Mouse (Mus musculus) heart, embryonic 15.5 days (tissue): Measurements from ENCODE around the gene Sfrp5. TPM values are rescaled to one million over a fixed set of nuclear protein-coding genes. Genes with fewer than 3 reads are reported as not detected.

ENCODE experiments used
- ATAC-seq: fragments of 200-750 bp; cut with Nextera tagmentation; replicated peaks from 2 replicates; pipeline ENCODE4 v1.8.0; 2017; ENCODE audit warnings: low read depth, moderate TSS enrichment; ENCODE audit not compliant: insufficient number of reproducible peaks, insufficient read depth, low FRiP score
- H3K27ac ChIP-seq: fragments of 300-500 bp; sonication (generic); 2 replicates; pipeline ENCODE4 v1.5.1; 2015; ENCODE audit warnings: mild to moderate bottlenecking, inconsistent platforms
- H3K27me3 ChIP-seq: fragments of 300-500 bp; sonication (generic); 2 replicates; pipeline ENCODE4 v1.6.1; 2015; ENCODE audit warnings: inconsistent platforms
- H3K36me3 ChIP-seq: fragments of 300-500 bp; sonication (generic); 2 replicates; pipeline ENCODE4 v1.6.1; 2015; ENCODE audit warnings: mild to moderate bottlenecking, inconsistent platforms
- H3K4me1 ChIP-seq: fragments of 300-500 bp; sonication (generic); replicated peaks from 2 replicates; pipeline ENCODE4 v1.6.1; 2015; ENCODE audit warnings: inconsistent platforms
- H3K4me2 ChIP-seq: fragments of 300-500 bp; sonication (generic); 2 replicates; pipeline ENCODE4 v1.6.1; 2015; ENCODE audit warnings: inconsistent platforms, mild to moderate bottlenecking, moderate library complexity
- H3K4me3 ChIP-seq: fragments of 300-500 bp; sonication (generic); 2 replicates; pipeline ENCODE4 v1.5.1; 2015; ENCODE audit warnings: mild to moderate bottlenecking, inconsistent platforms
- H3K9ac ChIP-seq: fragments of 300-500 bp; sonication (generic); 2 replicates; pipeline ENCODE4 v1.6.1; 2015; ENCODE audit warnings: mild to moderate bottlenecking, inconsistent platforms
- H3K9me3 ChIP-seq: fragments of 300-500 bp; sonication (generic); replicated peaks from 2 replicates; pipeline ENCODE4 v1.6.1; 2016; ENCODE audit warnings: inconsistent platforms
- WGBS: fragments of 180-500 bp; shearing (Covaris S2); methylation state at CpG from one replicate; pipeline ENCODE4 v1.1.7; 2015; ENCODE audit warnings: mixed read lengths; 5-methylcytosine and 5-hydroxymethylcytosine counted together
- polyA plus RNA-seq: library from polyadenylated mRNA; unstranded; fragments of >200 nt; fragmentation: Nextera tagmentation; extraction: Ambion mirVana; gene quantifications from 2 replicates; pipeline ENCODE4 v1.2.1, GENCODE M21; 2015

Sfrp5 gene
- polyA plus RNA-seq, 1 experiment from 2014 or later: 4.1 TPM

- Histone ChIP-seq H3K27ac (no peak overlapping the region), H3K4me2 (no peak overlapping the region), H3K9me3 (no peaks in the 10 kb centered on the region), H3K4me1 (no peaks in the 10 kb centered on the region), H3K27me3 (no peaks in the 10 kb centered on the region), H3K9ac (no peak overlapping the region), H3K36me3 (no peaks in the 10 kb centered on the region), H3K4me3 (no peak overlapping the region)
- no peak for ATAC-seq
- WGBS: 76% methylated on average over 17 of the region's 17 CpGs
Measured at GRCm38 (mm10) chr19:42229499-42230287, 27.6 kb upstream of the Sfrp5 start.

- H3K4me1 ChIP-seq: no peaks in the 10 kb centered on the region
- H3K4me3 ChIP-seq: no peak overlapping the region
- no peak overlapping the region for H3K27ac ChIP-seq
- 73% methylated on average over 10 of the region's 10 CpGs for WGBS
- H3K9me3 ChIP-seq: no peaks in the 10 kb centered on the region
- no peaks in the 10 kb centered on the region for H3K36me3 ChIP-seq
- no peaks in the 10 kb centered on the region for H3K27me3 ChIP-seq
- H3K9ac ChIP-seq: no peak overlapping the region
- no peak for ATAC-seq
- no peak overlapping the region for H3K4me2 ChIP-seq
Measured at GRCm38 (mm10) chr19:42226451-42226850, 24.4 kb upstream of the Sfrp5 start.

GRCm38 (mm10) chr19:42217374-42217763 lies 15.3 kb upstream of the Sfrp5 start:
- no peaks in the 10 kb centered on the region for H3K9me3 ChIP-seq
- H3K27me3 ChIP-seq: peaks cover 3% of the 10 kb centered on the region; the same call in 1 of the 2 replicates
- H3K9ac ChIP-seq: no peak overlapping the region
- WGBS: 11% methylated on average over 2 of the region's 2 CpGs
- H3K4me2 ChIP-seq: no peak overlapping the region
- no peaks in the 10 kb centered on the region for H3K36me3 ChIP-seq
- ATAC-seq: no peak
- no peak overlapping the region for H3K27ac ChIP-seq
- no peaks in the 10 kb centered on the region for H3K4me1 ChIP-seq
- H3K4me3 ChIP-seq: no peak overlapping the region

GRCm38 (mm10) chr19:42216699-42217373 lies 14.8 kb upstream of the Sfrp5 start:
- ATAC-seq: no peak
- H3K27ac ChIP-seq: no peak overlapping the region
- no peaks in the 10 kb centered on the region; the same call in 1 of the 2 replicates for H3K4me1 ChIP-seq
- H3K9me3 ChIP-seq: no peaks in the 10 kb centered on the region
- H3K27me3 ChIP-seq: peaks cover 3% of the 10 kb centered on the region; the same call in 1 of the 2 replicates
- no peak overlapping the region for H3K4me2 ChIP-seq
- no peak overlapping the region for H3K9ac ChIP-seq
- no peak overlapping the region for H3K4me3 ChIP-seq
- 72% methylated on average over 7 of the region's 7 CpGs for WGBS
- H3K36me3 ChIP-seq: no peaks in the 10 kb centered on the region

GRCm38 (mm10) chr19:42214601-42215000 lies 12.5 kb upstream of the Sfrp5 start:
- WGBS: 63% methylated on average over 2 of the region's 2 CpGs
- ATAC-seq: no peak
- Histone ChIP-seq H3K36me3 (no peaks in the 10 kb centered on the region), H3K4me1 (no peaks in the 10 kb centered on the region; the same call in 1 of the 2 replicates), H3K9ac (no peak overlapping the region), H3K4me2 (no peak overlapping the region), H3K27ac (no peak overlapping the region), H3K9me3 (no peaks in the 10 kb centered on the region), H3K27me3 (peaks cover 9% of the 10 kb centered on the region; the same call in 1 of the 2 replicates), H3K4me3 (no peak overlapping the region)

- Histone ChIP-seq H3K27me3 (peaks cover 18% of the 10 kb centered on the region; the same call in 1 of the 2 replicates), H3K27ac (no peak overlapping the region), H3K4me3 (no peak overlapping the region), H3K4me1 (no peaks in the 10 kb centered on the region; the same call in 1 of the 2 replicates), H3K9ac (no peak overlapping the region), H3K9me3 (no peaks in the 10 kb centered on the region), H3K4me2 (no peak overlapping the region), H3K36me3 (no peaks in the 10 kb centered on the region)
- 17% methylated on average over 8 of the region's 8 CpGs for WGBS
- ATAC-seq: no peak
Measured at GRCm38 (mm10) chr19:42211936-42212335, 9.9 kb upstream of the Sfrp5 start.

- ATAC-seq: no peak
- WGBS: 53% methylated on average over 6 of the region's 6 CpGs
- H3K9me3 ChIP-seq: no peaks in the 10 kb centered on the region
- H3K4me2 ChIP-seq: no peak overlapping the region
- no peak overlapping the region for H3K27ac ChIP-seq
- H3K9ac ChIP-seq: no peak overlapping the region
- no peaks in the 10 kb centered on the region; the same call in 1 of the 2 replicates for H3K4me1 ChIP-seq
- no peaks in the 10 kb centered on the region for H3K36me3 ChIP-seq
- H3K27me3 ChIP-seq: peaks cover 18% of the 10 kb centered on the region; the same call in 1 of the 2 replicates
- no peak overlapping the region for H3K4me3 ChIP-seq
Measured at GRCm38 (mm10) chr19:42209976-42210375, 7.9 kb upstream of the Sfrp5 start.

- Histone ChIP-seq H3K9me3 (no peaks in the 10 kb centered on the region), H3K4me3 (no peak overlapping the region), H3K27me3 (peaks cover 19% of the 10 kb centered on the region), H3K36me3 (no peaks in the 10 kb centered on the region), H3K27ac (no peak overlapping the region), H3K4me1 (no peaks in the 10 kb centered on the region; the same call in 1 of the 2 replicates), H3K9ac (no peak overlapping the region), H3K4me2 (no peak overlapping the region)
- 72% methylated on average over 7 of the region's 7 CpGs for WGBS
- no peak for ATAC-seq
Measured at GRCm38 (mm10) chr19:42209485-42209884, 7.4 kb upstream of the Sfrp5 start.

- H3K27ac ChIP-seq: no peak overlapping the region
- H3K9me3 ChIP-seq: no peaks in the 10 kb centered on the region
- H3K36me3 ChIP-seq: no peaks in the 10 kb centered on the region
- H3K9ac ChIP-seq: no peak overlapping the region
- no peak overlapping the region for H3K4me2 ChIP-seq
- no peak for ATAC-seq
- H3K27me3 ChIP-seq: peaks cover 62% of the 10 kb centered on the region
- peaks cover 14% of the 10 kb centered on the region for H3K4me1 ChIP-seq
- no peak overlapping the region for H3K4me3 ChIP-seq
- WGBS: 84% methylated on average over 8 of the region's 8 CpGs
Measured at GRCm38 (mm10) chr19:42205201-42205600, 3.1 kb upstream of the Sfrp5 start.

- peaks cover 63% of the 10 kb centered on the region for H3K27me3 ChIP-seq
- H3K4me3 ChIP-seq: no peak overlapping the region
- no peak overlapping the region for H3K4me2 ChIP-seq
- ATAC-seq: no peak
- H3K27ac ChIP-seq: no peak overlapping the region
- no peak overlapping the region for H3K9ac ChIP-seq
- H3K36me3 ChIP-seq: no peaks in the 10 kb centered on the region
- peaks cover 14% of the 10 kb centered on the region for H3K4me1 ChIP-seq
- H3K9me3 ChIP-seq: no peaks in the 10 kb centered on the region
- WGBS: 79% methylated on average over 4 of the region's 4 CpGs
Measured at GRCm38 (mm10) chr19:42204306-42204705, 2.3 kb upstream of the Sfrp5 start.

GRCm38 (mm10) chr19:42202467-42202866 lies 415 bp upstream of the Sfrp5 start:
- peak overlapping the region; percentile 62 for H3K4me2 ChIP-seq
- H3K4me3 ChIP-seq: peak overlapping the region; percentile 40
- ATAC-seq: 0 out of 2 replicates have a peak, but pooled peaks have one; percentile 17
- H3K27me3 ChIP-seq: peaks cover 73% of the 10 kb centered on the region
- no peaks in the 10 kb centered on the region for H3K9me3 ChIP-seq
- no peaks in the 10 kb centered on the region for H3K36me3 ChIP-seq
- H3K9ac ChIP-seq: no peak overlapping the region
- no peak overlapping the region for H3K27ac ChIP-seq
- H3K4me1 ChIP-seq: peaks cover 14% of the 10 kb centered on the region
- WGBS: 26% methylated on average over 8 of the region's 8 CpGs
